Mouse (Mus musculus) liver, embryonic 16.5 days (tissue): ENCODE results near the gene Scn4a. TPM values are rescaled to one million over a fixed set of nuclear protein-coding genes. Genes with fewer than 3 reads are reported as not detected.

ENCODE experiments used
- ATAC-seq: fragments of 200-750 bp; cut with Nextera tagmentation; 2 replicates; pipeline ENCODE4 v1.8.0; 2017; ENCODE audit warnings: low read depth, mild to moderate bottlenecking, moderate number of reproducible peaks, moderate library complexity
- H3K27ac ChIP-seq: fragments of 300-500 bp; sonication (generic); 2 replicates; pipeline ENCODE4 v1.5.1; 2014; ENCODE audit warnings: mild to moderate bottlenecking, low read length
- H3K27me3 ChIP-seq: fragments of 300-500 bp; sonication (generic); 2 replicates; pipeline ENCODE4 v1.6.1; 2014; ENCODE audit warnings: low read depth, low read length, mixed read lengths; ENCODE audit not compliant: control insufficient read depth, insufficient read depth
- H3K36me3 ChIP-seq: fragments of 300-500 bp; sonication (generic); 2 replicates; pipeline ENCODE4 v1.6.1; 2014; ENCODE audit warnings: mild to moderate bottlenecking; ENCODE audit not compliant: control insufficient read depth, insufficient read depth
- H3K4me1 ChIP-seq: fragments of 300-500 bp; sonication (generic); 2 replicates; pipeline ENCODE4 v1.6.1; 2014; ENCODE audit warnings: low read depth, low read length, mixed read lengths; ENCODE audit not compliant: control insufficient read depth
- H3K4me2 ChIP-seq: fragments of 300-500 bp; sonication (generic); 2 replicates; pipeline ENCODE4 v1.6.1; 2014; ENCODE audit warnings: low read depth, low read length, mixed read lengths
- H3K4me3 ChIP-seq: fragments of 300-500 bp; sonication (generic); 2 replicates; pipeline ENCODE4 v1.5.1; 2014; ENCODE audit warnings: low read depth, mild to moderate bottlenecking, low read length
- H3K9ac ChIP-seq: fragments of 300-500 bp; sonication (generic); 2 replicates; pipeline ENCODE4 v1.6.1; 2014; ENCODE audit warnings: low read depth, low read length
- H3K9me3 ChIP-seq: fragments of 300-500 bp; sonication (generic); replicated peaks from 2 replicates; pipeline ENCODE4 v1.6.1; 2016; ENCODE audit warnings: low read length; ENCODE audit not compliant: control insufficient read depth
- WGBS: fragments of 180-500 bp; shearing (Covaris S2); extraction: QIAGEN DNeasy Blood & Tissue Kit; methylation state at CpG from one replicate; pipeline ENCODE4 v1.1.7; 2014; ENCODE audit not compliant: insufficient replicate concordance; 5-methylcytosine and 5-hydroxymethylcytosine counted together
- polyA plus RNA-seq: library from polyadenylated mRNA; unstranded; fragments of >200 nt; fragmentation: Nextera tagmentation; extraction: Ambion mirVana; gene quantifications from 2 replicates; pipeline ENCODE4 v1.2.1, GENCODE M21; 2015

The Scn4a gene
- polyA plus RNA-seq, 1 experiment from 2014 or later, result 0.13 TPM

- H3K9me3 ChIP-seq, result no peaks in the 10 kb centered on the region
- WGBS, result 40% methylated on average over 11 of the region's 11 CpGs
- no peak overlapping the region for H3K27ac ChIP-seq
- H3K27me3 ChIP-seq, result no peaks in the 10 kb centered on the region
- H3K36me3 ChIP-seq, result no peaks in the 10 kb centered on the region
- H3K4me2 ChIP-seq, result no peak overlapping the region
- no peak overlapping the region for H3K9ac ChIP-seq
- H3K4me1 ChIP-seq, result no peaks in the 10 kb centered on the region
- no peak for ATAC-seq
- no peak overlapping the region for H3K4me3 ChIP-seq
These were observed 20.9 kb upstream of the Scn4a start for GRCm38 (mm10) chr11:106373998-106374397.

- no peak overlapping the region for H3K9ac ChIP-seq
- no peaks in the 10 kb centered on the region for H3K27me3 ChIP-seq
- no peaks in the 10 kb centered on the region for H3K9me3 ChIP-seq
- H3K4me3 ChIP-seq, result no peak overlapping the region
- H3K27ac ChIP-seq, result no peak overlapping the region
- H3K36me3 ChIP-seq, result no peaks in the 10 kb centered on the region
- WGBS, result 3% methylated on average over 3 of the region's 3 CpGs
- no peaks in the 10 kb centered on the region; the same call in 1 of the 2 replicates for H3K4me1 ChIP-seq
- H3K4me2 ChIP-seq, result no peak overlapping the region
- ATAC-seq, result 0 out of 2 replicates have a peak, but pooled peaks have one; percentile 16
These were observed 13.2 kb upstream of the Scn4a start for GRCm38 (mm10) chr11:106366316-106366715.

GRCm38 (mm10) chr11:106365366-106365765 is 12.3 kb upstream of the Scn4a start, which contains the start of gene Prr29:
TSS of gene Prr29 (plus strand) at chr11:106365472.
- no peak within 1 kb of the TSS for H3K4me2 ChIP-seq
- no peaks in the 10 kb centered on the region for H3K27me3 ChIP-seq
- ATAC-seq, result no peak
- 57% methylated on average over 10 of the region's 10 CpGs for WGBS
- H3K4me3 ChIP-seq, result no peak within 1 kb of the TSS
- no peaks in the 10 kb centered on the region; the same call in 1 of the 2 replicates for H3K4me1 ChIP-seq
- no peak within 1 kb of the TSS for H3K27ac ChIP-seq
- H3K9me3 ChIP-seq, result no peaks in the 10 kb centered on the region
- H3K36me3 ChIP-seq, result no peaks in the 10 kb centered on the region
- no peak within 1 kb of the TSS for H3K9ac ChIP-seq

- Histone ChIP-seq H3K27me3 (no peaks in the 10 kb centered on the region), H3K36me3 (no peaks in the 10 kb centered on the region), H3K4me2 (no peak overlapping the region), H3K4me3 (no peak overlapping the region), H3K4me1 (no peaks in the 10 kb centered on the region; the same call in 1 of the 2 replicates), H3K9me3 (no peaks in the 10 kb centered on the region), H3K9ac (no peak overlapping the region), H3K27ac (no peak overlapping the region)
- ATAC-seq, result no peak
- 24% methylated on average over 11 of the region's 11 CpGs for WGBS
These were observed 11.6 kb upstream of the Scn4a start for GRCm38 (mm10) chr11:106364712-106365111.

GRCm38 (mm10) chr11:106359350-106359749 is 6.3 kb upstream of the Scn4a start:
- 15% methylated on average over 5 of the region's 5 CpGs for WGBS
- Histone ChIP-seq H3K9me3 (no peaks in the 10 kb centered on the region), H3K36me3 (no peaks in the 10 kb centered on the region), H3K9ac (no peak overlapping the region), H3K27me3 (no peaks in the 10 kb centered on the region), H3K4me3 (no peak overlapping the region), H3K27ac (no peak overlapping the region), H3K4me2 (no peak overlapping the region), H3K4me1 (no peaks in the 10 kb centered on the region)
- no peak for ATAC-seq

- 0 out of 2 replicates have a peak, but pooled peaks have one; percentile 27 for ATAC-seq
These were observed 2.5 kb upstream of the Scn4a start for GRCm38 (mm10) chr11:106355382-106356128.

GRCm38 (mm10) chr11:106354181-106354580 is 1.1 kb upstream of the Scn4a start:
- WGBS, result 22% methylated on average over 1 of the region's 1 CpGs
- H3K4me3 ChIP-seq, result no peak overlapping the region
- ATAC-seq, result no peak
- H3K4me1 ChIP-seq, result no peaks in the 10 kb centered on the region
- no peaks in the 10 kb centered on the region for H3K27me3 ChIP-seq
- no peak overlapping the region for H3K4me2 ChIP-seq
- no peaks in the 10 kb centered on the region for H3K9me3 ChIP-seq
- no peak overlapping the region for H3K9ac ChIP-seq
- no peaks in the 10 kb centered on the region for H3K36me3 ChIP-seq
- H3K27ac ChIP-seq, result no peak overlapping the region

More at GRCm38 (mm10) chr11:106355382-106356128, 2.5 kb upstream of the Scn4a start:
- Histone ChIP-seq H3K27me3 (no peaks in the 10 kb centered on the region), H3K9me3 (no peaks in the 10 kb centered on the region), H3K4me2 (0 out of 2 replicates have a peak overlapping the region, but pooled peaks have one; percentile 11), H3K9ac (no peak overlapping the region), H3K4me1 (no peaks in the 10 kb centered on the region), H3K4me3 (no peak overlapping the region), H3K36me3 (no peaks in the 10 kb centered on the region), H3K27ac (no peak overlapping the region)
- WGBS, result 19% methylated on average over 19 of the region's 19 CpGs

GRCm38 (mm10) chr11:106351941-106352340 is 1.1 kb downstream of the Scn4a start:
- Histone ChIP-seq H3K9ac (no peak overlapping the region), H3K4me2 (no peak overlapping the region), H3K27ac (no peak overlapping the region), H3K9me3 (no peaks in the 10 kb centered on the region), H3K36me3 (no peaks in the 10 kb centered on the region), H3K4me1 (no peaks in the 10 kb centered on the region), H3K27me3 (no peaks in the 10 kb centered on the region), H3K4me3 (no peak overlapping the region)
- WGBS, result 64% methylated on average over 4 of the region's 4 CpGs
- ATAC-seq, result no peak

GRCm38 (mm10) chr11:106351253-106351652 is 1.8 kb downstream of the Scn4a start:
- no peak for ATAC-seq
- H3K27me3 ChIP-seq, result no peaks in the 10 kb centered on the region
- WGBS, result 57% methylated on average over 3 of the region's 3 CpGs
- H3K9ac ChIP-seq, result no peak overlapping the region
- H3K4me1 ChIP-seq, result no peaks in the 10 kb centered on the region
- no peaks in the 10 kb centered on the region for H3K9me3 ChIP-seq
- no peak overlapping the region for H3K27ac ChIP-seq
- H3K4me3 ChIP-seq, result no peak overlapping the region
- no peaks in the 10 kb centered on the region for H3K36me3 ChIP-seq
- H3K4me2 ChIP-seq, result no peak overlapping the region
